Mouse (Mus musculus): Measurements from ENCODE around the gene Cep72. TPM values are rescaled to one million over a fixed set of nuclear protein-coding genes. Genes with fewer than 3 reads are reported as not detected.

Gene Cep72
- polyA plus RNA-seq, 1 experiment from 2014 or later, result 17.8 TPM

Other genes with a start within 250 kb of the Cep72 start
- 3.9 and 4.2 TPM in 2 replicates for gene Nkd2, start 214.7 kb downstream of the Cep72 start, polyA plus RNA-seq (2014; fragmentation: Nextera tagmentation; extraction: Ambion mirVana)
- 44.6 and 51.1 TPM in 2 replicates for gene Trip13, start 124.5 kb downstream of the Cep72 start, polyA plus RNA-seq (2014; fragmentation: Nextera tagmentation; extraction: Ambion mirVana)
- 44.4 and 51.4 TPM in 2 replicates for gene Brd9, start 124.5 kb downstream of the Cep72 start, polyA plus RNA-seq (2014; fragmentation: Nextera tagmentation; extraction: Ambion mirVana)
- not detected in 2 replicates for gene Zdhhc11, start 98.4 kb downstream of the Cep72 start, polyA plus RNA-seq (2014; fragmentation: Nextera tagmentation; extraction: Ambion mirVana)
- 2.0 and 2.1 TPM in 2 replicates for gene Tppp, start 52.9 kb downstream of the Cep72 start, polyA plus RNA-seq (2014; fragmentation: Nextera tagmentation; extraction: Ambion mirVana)
- 0.11 and 0.47 TPM in 2 replicates for gene Slc9a3, start 59.2 kb upstream of the Cep72 start, polyA plus RNA-seq (2014; fragmentation: Nextera tagmentation; extraction: Ambion mirVana)
- gene Exoc3, start 146.4 kb upstream of the Cep72 start, polyA plus RNA-seq (2014; fragmentation: Nextera tagmentation; extraction: Ambion mirVana), result 75.7 and 76.8 TPM in 2 replicates
- 0.30 and 0.64 TPM in 2 replicates for gene Ahrr, start 230.0 kb upstream of the Cep72 start, polyA plus RNA-seq (2014; fragmentation: Nextera tagmentation; extraction: Ambion mirVana)